Mouse (Mus musculus): ENCODE results near the gene Tomm20. TPM values are rescaled to one million over a fixed set of nuclear protein-coding genes. Genes with fewer than 3 reads are reported as not detected.
A peak's percentile ranks its signal among the peaks of the same experiment; 100 is the strongest.
"Not testable (repeated sequence)": the region's sequence is repeated elsewhere in the genome, so short reads cannot be mapped to it uniquely, and the experiment has no call there.

Tomm20 gene
- 235 and 238 TPM in 2 replicates for polyA plus RNA-seq (2014; fragmentation: Nextera tagmentation; extraction: Ambion mirVana)

GRCm38 (mm10) chr8:126945730-126946163 is at the start of gene Tomm20:
Tomm20 (minus strand) TSS chr8:126945844.
- ATAC-seq (ENCODE audit: low FRiP score) (peak; percentile 94), DNase-seq (ENCODE audit: low spot score) (peak; percentile 100)
- peak within 1 kb of the TSS; percentile 84 for H3K9ac ChIP-seq (ENCODE audit: low read depth, low read length)
- H3K4me2 ChIP-seq (replicated peaks; ENCODE audit: low read depth, low read length), result peak within 1 kb of the TSS; percentile 91
- H3K36me3 ChIP-seq (ENCODE audit: control insufficient read depth, insufficient read depth, low read length), result no peaks in the 10 kb centered on the region
- peak within 1 kb of the TSS; percentile 72 for H3K27ac ChIP-seq (ENCODE audit: low read depth, low read length)
- under 1% methylated on average over 47 of the region's 48 CpGs for WGBS
- no peaks in the 10 kb centered on the region for H3K9me3 ChIP-seq (ENCODE audit: control insufficient read depth, low read length)
- H3K4me1 ChIP-seq (replicated peaks; ENCODE audit: control insufficient read depth, insufficient read depth, low read length), result no peaks in the 10 kb centered on the region; the same call in 1 of the 2 replicates
- no peaks in the 10 kb centered on the region for H3K27me3 ChIP-seq (ENCODE audit: control insufficient read depth, insufficient read depth, low read length)
- H3K4me3 ChIP-seq (ENCODE audit: low read depth, low read length), result peak within 1 kb of the TSS; percentile 90

GRCm38 (mm10) chr8:126994506-126994905 is 48.9 kb upstream of the Tomm20 start:
- 75% methylated on average over 1 of the region's 1 CpGs for WGBS
- Histone ChIP-seq H3K27ac (ENCODE audit: low read depth, low read length) (no peak overlapping the region), H3K9me3 (ENCODE audit: control insufficient read depth, low read length) (no peaks in the 10 kb centered on the region), H3K4me1 (replicated peaks; ENCODE audit: control insufficient read depth, insufficient read depth, low read length) (no peaks in the 10 kb centered on the region), H3K27me3 (ENCODE audit: control insufficient read depth, insufficient read depth, low read length) (no peaks in the 10 kb centered on the region), H3K36me3 (ENCODE audit: control insufficient read depth, insufficient read depth, low read length) (no peaks in the 10 kb centered on the region), H3K9ac (ENCODE audit: low read depth, low read length) (no peak overlapping the region), H3K4me2 (replicated peaks; ENCODE audit: low read depth, low read length) (no peak overlapping the region), H3K4me3 (ENCODE audit: low read depth, low read length) (no peak overlapping the region)
- ATAC-seq (ENCODE audit: low FRiP score) (no peak), DNase-seq (ENCODE audit: low spot score) (no peak)

GRCm38 (mm10) chr8:126989363-126990153 is 43.9 kb upstream of the Tomm20 start:
- no peak for DNase-seq (ENCODE audit: low spot score)

GRCm38 (mm10) chr8:126988346-126989006 is 42.8 kb upstream of the Tomm20 start:
- Histone ChIP-seq H3K4me2 (replicated peaks; ENCODE audit: low read depth, low read length) (no peak overlapping the region), H3K27me3 (ENCODE audit: control insufficient read depth, insufficient read depth, low read length) (no peaks in the 10 kb centered on the region), H3K9ac (ENCODE audit: low read depth, low read length) (no peak overlapping the region), H3K9me3 (ENCODE audit: control insufficient read depth, low read length) (no peaks in the 10 kb centered on the region), H3K4me3 (ENCODE audit: low read depth, low read length) (no peak overlapping the region), H3K4me1 (replicated peaks; ENCODE audit: control insufficient read depth, insufficient read depth, low read length) (no peaks in the 10 kb centered on the region), H3K27ac (ENCODE audit: low read depth, low read length) (no peak overlapping the region), H3K36me3 (ENCODE audit: control insufficient read depth, insufficient read depth, low read length) (no peaks in the 10 kb centered on the region)
- DNase-seq (ENCODE audit: low spot score) (no peak), ATAC-seq (ENCODE audit: low FRiP score) (no peak)
- WGBS, result 61% methylated on average over 16 of the region's 16 CpGs

More at GRCm38 (mm10) chr8:126989363-126990153, 43.9 kb upstream of the Tomm20 start:
- Histone ChIP-seq H3K27me3 (ENCODE audit: control insufficient read depth, insufficient read depth, low read length) (no peaks in the 10 kb centered on the region), H3K4me1 (replicated peaks; ENCODE audit: control insufficient read depth, insufficient read depth, low read length) (no peaks in the 10 kb centered on the region), H3K9ac (ENCODE audit: low read depth, low read length) (no peak overlapping the region), H3K4me3 (ENCODE audit: low read depth, low read length) (no peak overlapping the region), H3K36me3 (ENCODE audit: control insufficient read depth, insufficient read depth, low read length) (no peaks in the 10 kb centered on the region), H3K27ac (ENCODE audit: low read depth, low read length) (no peak overlapping the region), H3K9me3 (ENCODE audit: control insufficient read depth, low read length) (no peaks in the 10 kb centered on the region), H3K4me2 (replicated peaks; ENCODE audit: low read depth, low read length) (no peak overlapping the region)
- ATAC-seq (ENCODE audit: low FRiP score), result no peak
- 84% methylated on average over 5 of the region's 5 CpGs for WGBS

GRCm38 (mm10) chr8:126986495-126986894 is 40.9 kb upstream of the Tomm20 start:
- Histone ChIP-seq H3K9ac (ENCODE audit: low read depth, low read length) (no peak overlapping the region), H3K36me3 (ENCODE audit: control insufficient read depth, insufficient read depth, low read length) (no peaks in the 10 kb centered on the region), H3K27ac (ENCODE audit: low read depth, low read length) (no peak overlapping the region), H3K4me2 (replicated peaks; ENCODE audit: low read depth, low read length) (no peak overlapping the region), H3K9me3 (ENCODE audit: control insufficient read depth, low read length) (no peaks in the 10 kb centered on the region), H3K4me3 (ENCODE audit: low read depth, low read length) (no peak overlapping the region), H3K4me1 (replicated peaks; ENCODE audit: control insufficient read depth, insufficient read depth, low read length) (no peaks in the 10 kb centered on the region), H3K27me3 (ENCODE audit: control insufficient read depth, insufficient read depth, low read length) (no peaks in the 10 kb centered on the region)
- no peak for ATAC-seq (ENCODE audit: low FRiP score)
- DNase-seq (ENCODE audit: low spot score), result peak; percentile 87
- WGBS, result 5% methylated on average over 12 of the region's 12 CpGs

- Histone ChIP-seq H3K4me2 (replicated peaks; ENCODE audit: low read depth, low read length) (no peak overlapping the region), H3K9me3 (ENCODE audit: control insufficient read depth, low read length) (no peaks in the 10 kb centered on the region), H3K36me3 (ENCODE audit: control insufficient read depth, insufficient read depth, low read length) (no peaks in the 10 kb centered on the region), H3K4me1 (replicated peaks; ENCODE audit: control insufficient read depth, insufficient read depth, low read length) (no peaks in the 10 kb centered on the region), H3K9ac (ENCODE audit: low read depth, low read length) (no peak overlapping the region), H3K4me3 (ENCODE audit: low read depth, low read length) (no peak overlapping the region), H3K27me3 (ENCODE audit: control insufficient read depth, insufficient read depth, low read length) (peaks cover 4% of the 10 kb centered on the region; the same call in 1 of the 2 replicates), H3K27ac (ENCODE audit: low read depth, low read length) (no peak overlapping the region)
- DNase-seq (ENCODE audit: low spot score) (no peak), ATAC-seq (ENCODE audit: low FRiP score) (no peak)
- 74% methylated on average over 5 of the region's 5 CpGs for WGBS
Measured at GRCm38 (mm10) chr8:126980046-126980445, 34.4 kb upstream of the Tomm20 start.

- Histone ChIP-seq H3K27me3 (ENCODE audit: control insufficient read depth, insufficient read depth, low read length) (peaks cover 4% of the 10 kb centered on the region; the same call in 1 of the 2 replicates), H3K4me3 (ENCODE audit: low read depth, low read length) (0 out of 2 replicates have a peak overlapping the region, but pooled peaks have one; percentile 2), H3K36me3 (ENCODE audit: control insufficient read depth, insufficient read depth, low read length) (no peaks in the 10 kb centered on the region), H3K4me1 (replicated peaks; ENCODE audit: control insufficient read depth, insufficient read depth, low read length) (no peaks in the 10 kb centered on the region), H3K4me2 (replicated peaks; ENCODE audit: low read depth, low read length) (peak overlapping the region; percentile 11), H3K27ac (ENCODE audit: low read depth, low read length) (no peak overlapping the region), H3K9ac (ENCODE audit: low read depth, low read length) (peak overlapping the region; percentile 34; the same call in 1 of the 2 replicates), H3K9me3 (ENCODE audit: control insufficient read depth, low read length) (no peaks in the 10 kb centered on the region)
- ATAC-seq (ENCODE audit: low FRiP score) (no peak), DNase-seq (ENCODE audit: low spot score) (peak; percentile 18)
- WGBS, result 29% methylated on average over 27 of the region's 27 CpGs
Measured at GRCm38 (mm10) chr8:126979091-126979920, 33.7 kb upstream of the Tomm20 start.

- H3K4me1 ChIP-seq (replicated peaks; ENCODE audit: control insufficient read depth, insufficient read depth, low read length); H3K9me3 ChIP-seq (ENCODE audit: control insufficient read depth, low read length); ATAC-seq (ENCODE audit: low FRiP score); H3K4me2 ChIP-seq (replicated peaks; ENCODE audit: low read depth, low read length); H3K27ac ChIP-seq (ENCODE audit: low read depth, low read length); H3K4me3 ChIP-seq (ENCODE audit: low read depth, low read length); H3K27me3 ChIP-seq (ENCODE audit: control insufficient read depth, insufficient read depth, low read length); H3K9ac ChIP-seq (ENCODE audit: low read depth, low read length); DNase-seq (ENCODE audit: low spot score); H3K36me3 ChIP-seq (ENCODE audit: control insufficient read depth, insufficient read depth, low read length): not testable (repeated sequence)
- 59% methylated on average over 2 of the region's 3 CpGs for WGBS
Measured at GRCm38 (mm10) chr8:126978535-126978934, 32.9 kb upstream of the Tomm20 start.

Data from hindbrain, embryonic 11.5 days (tissue).